Mouse (Mus musculus): Measurements from ENCODE around the gene Brd7. TPM values are rescaled to one million over a fixed set of nuclear protein-coding genes. Genes with fewer than 3 reads are reported as not detected.

The Brd7 gene
- polyA plus RNA-seq (2012; rRNA removed; ENCODE audit: low replicate concordance), result 14.4 and 30.4 TPM in 2 replicates

GRCm38 (mm10) chr8:88361708-88362428 is at the start of gene Brd7:
Brd7 (minus strand) TSS chr8:88362194.

Other genes with a start within 250 kb of the Brd7 start
- 7.9 and 24.2 TPM in 2 replicates for gene Cnep1r1, start 243.4 kb downstream of the Brd7 start, polyA plus RNA-seq (2012; rRNA removed; ENCODE audit: low replicate concordance)
- gene Heatr3, start 224.3 kb downstream of the Brd7 start, polyA plus RNA-seq (2012; rRNA removed; ENCODE audit: low replicate concordance), result 11.7 and 19.6 TPM in 2 replicates
- 15.3 and 20.4 TPM in 2 replicates for gene Tent4b, start 163.0 kb downstream of the Brd7 start, polyA plus RNA-seq (2012; rRNA removed; ENCODE audit: low replicate concordance)
- gene Adcy7, start 89.8 kb downstream of the Brd7 start, polyA plus RNA-seq (2012; rRNA removed; ENCODE audit: low replicate concordance), result 42.7 and 57.5 TPM in 2 replicates
- gene Nkd1, start 159.2 kb upstream of the Brd7 start, polyA plus RNA-seq (2012; rRNA removed; ENCODE audit: low replicate concordance), result 15.2 and 24.2 TPM in 2 replicates

Data from mammary gland, adult 2 months (tissue).